Mouse (Mus musculus) hindbrain, embryonic 13.5 days (tissue): ENCODE measurements around the gene Magea8. TPM values are rescaled to one million over a fixed set of nuclear protein-coding genes. Genes with fewer than 3 reads are reported as not detected.
"Not testable (repeated sequence)": the region's sequence is repeated elsewhere in the genome, so short reads cannot be mapped to it uniquely, and the experiment has no call there.

Experiments used
- ATAC-seq: fragments of 200-750 bp; cut with Nextera tagmentation; 2 replicates; pipeline ENCODE4 v1.8.0; 2017; ENCODE audit warnings: moderate TSS enrichment; ENCODE audit not compliant: low FRiP score
- H3K27ac ChIP-seq: fragments of 300-500 bp; sonication (generic); 2 replicates; pipeline ENCODE4 v1.5.1; 2015; ENCODE audit warnings: inconsistent platforms, mild to moderate bottlenecking, moderate library complexity
- H3K27me3 ChIP-seq: fragments of 300-500 bp; sonication (generic); 2 replicates; pipeline ENCODE4 v1.6.1; 2015; ENCODE audit warnings: mild to moderate bottlenecking, inconsistent platforms
- H3K36me3 ChIP-seq: fragments of 300-500 bp; sonication (generic); 2 replicates; pipeline ENCODE4 v1.6.1; 2015; ENCODE audit warnings: mild to moderate bottlenecking, inconsistent platforms
- H3K4me1 ChIP-seq: fragments of 300-500 bp; sonication (generic); replicated peaks from 2 replicates; pipeline ENCODE4 v1.6.1; 2015; ENCODE audit warnings: inconsistent platforms
- H3K4me2 ChIP-seq: fragments of 300-500 bp; sonication (generic); 2 replicates; pipeline ENCODE4 v1.6.1; 2015; ENCODE audit warnings: inconsistent platforms, mild to moderate bottlenecking, moderate library complexity
- H3K4me3 ChIP-seq: fragments of 300-500 bp; sonication (generic); 2 replicates; pipeline ENCODE4 v1.5.1; 2015; ENCODE audit warnings: mild to moderate bottlenecking, inconsistent platforms
- H3K9ac ChIP-seq: fragments of 300-500 bp; sonication (generic); 2 replicates; pipeline ENCODE4 v1.6.1; 2015; ENCODE audit warnings: mild to moderate bottlenecking, inconsistent platforms
- H3K9me3 ChIP-seq: fragments of 300-500 bp; sonication (generic); 2 replicates; pipeline ENCODE4 v1.6.1; 2016; ENCODE audit warnings: inconsistent platforms
- WGBS: fragments of 180-500 bp; shearing (Covaris S2); methylation state at CpG from one replicate; pipeline ENCODE4 v1.1.7; 2015; 5-methylcytosine and 5-hydroxymethylcytosine counted together
- polyA plus RNA-seq: library from polyadenylated mRNA; unstranded; fragments of >200 nt; fragmentation: Nextera tagmentation; extraction: Ambion mirVana; gene quantifications from 2 replicates; pipeline ENCODE4 v1.2.1, GENCODE M21; 2015

Magea8 gene
- polyA plus RNA-seq, result not detected in 2 replicates

DNA sequence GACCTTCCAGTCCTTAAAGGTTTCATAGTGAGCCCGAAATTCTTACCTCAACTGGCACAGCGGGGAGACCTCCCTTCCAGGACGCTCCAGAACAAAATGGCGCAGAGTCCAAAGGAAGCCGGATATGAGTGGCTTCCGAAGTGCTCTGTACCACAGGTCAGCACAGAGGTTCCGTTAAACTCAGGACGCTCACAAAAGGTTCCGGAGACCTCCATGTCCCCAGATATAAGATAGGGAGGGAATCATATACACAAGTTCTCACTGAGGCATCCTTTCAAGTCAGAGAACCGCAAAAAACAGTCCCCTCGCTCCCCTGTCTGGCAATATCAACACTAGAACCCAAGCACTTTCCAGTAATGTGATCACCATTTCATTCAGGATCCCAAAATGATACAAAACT is at the start of gene Magea8:
Gene Magea8, minus strand, starts transcription at position 101 of the 400 bp plus-strand sequence.
- not testable (repeated sequence) for ATAC-seq, H3K9ac ChIP-seq, H3K27me3 ChIP-seq, H3K9me3 ChIP-seq, H3K4me2 ChIP-seq, H3K36me3 ChIP-seq, H3K4me1 ChIP-seq, H3K27ac ChIP-seq, H3K4me3 ChIP-seq
- 88% methylated on average over 11 of the region's 11 CpGs for WGBS

GRCm38 (mm10) chrX:154949405-154949804 is 46.2 kb downstream of the Magea8 start, which contains the start of gene Magea3:
Gene Magea3 (minus strand): TSS chrX:154949505.
- H3K9ac ChIP-seq, H3K4me2 ChIP-seq, ATAC-seq, H3K9me3 ChIP-seq, H3K36me3 ChIP-seq, H3K27me3 ChIP-seq, H3K27ac ChIP-seq, H3K4me3 ChIP-seq, H3K4me1 ChIP-seq: not testable (repeated sequence)
- WGBS, result 71% methylated on average over 1 of the region's 1 CpGs

- not testable (repeated sequence) for ATAC-seq, H3K4me3 ChIP-seq, H3K4me1 ChIP-seq, H3K4me2 ChIP-seq, H3K9ac ChIP-seq, H3K9me3 ChIP-seq, H3K36me3 ChIP-seq, H3K27me3 ChIP-seq, H3K27ac ChIP-seq
- 71% methylated on average over 1 of the region's 1 CpGs for WGBS
Observed at GRCm38 (mm10) chrX:154935887-154936286, 59.8 kb downstream of the Magea8 start, which contains the start of gene Magea6. Gene Magea6 (minus strand): TSS chrX:154935987.

Other genes starting within 250 kb of the Magea8 start
- gene Cldn34b1, start 105.6 kb downstream of the Magea8 start, polyA plus RNA-seq, result not detected in 2 replicates
- not detected in 2 replicates for gene Magea6, start 59.9 kb downstream of the Magea8 start, polyA plus RNA-seq
- not detected in 2 replicates for gene Magea3, start 46.3 kb downstream of the Magea8 start, polyA plus RNA-seq
- not detected in 2 replicates for gene Magea5, start 67.3 kb upstream of the Magea8 start, polyA plus RNA-seq
- not detected in 2 replicates for gene Magea1, start 93.9 kb upstream of the Magea8 start, polyA plus RNA-seq
- gene Magea2, start 97.8 kb upstream of the Magea8 start, polyA plus RNA-seq, result not detected in 2 replicates
- gene Cldn34b2, start 132.6 kb upstream of the Magea8 start, polyA plus RNA-seq, result not detected in 2 replicates
- 74.9 and 80.9 TPM in 2 replicates for gene Sat1, start 220.6 kb upstream of the Magea8 start, polyA plus RNA-seq